ENCODE assay signal across 16 mouse cellular contexts in genomic region chr19:18646397-18646796, GRCm38 (mm10). TPM values are rescaled to one million over a fixed set of nuclear protein-coding genes. Genes with fewer than 3 reads are reported as not detected.
DNase-seq lines count a peak whose midpoint lies in the region; ATAC-seq and TF ChIP-seq lines count a peak whose summit lies in the region.
"Had no signal": no experiment of that assay in that cellular context is flagged by ENCODE, and none has a peak within 500 bp of the region (broad histone marks: within the 10 kb centered on the region; RNA-seq: fewer than 3 reads in every experiment).

No protein-coding gene starts in this region.

- H3K4me3 ChIP-seq in gastrocnemius, adult 2 months = no peak overlapping the region
- H3K4me3 ChIP-seq: embryonic facial prominence, embryonic 12.5 days; forebrain, embryonic 15.5 days; myocyte had no signal

- peak overlapping the region; percentile 92 for H3K27ac ChIP-seq in gastrocnemius, adult 2 months
- H3K27ac ChIP-seq: embryonic facial prominence, embryonic 12.5 days; forebrain, embryonic 15.5 days; hindbrain, embryonic 14.5 days; kidney, postnatal 0 days had no signal

- no peak for TF ChIP-seq CTCF in gastrocnemius, adult 2 months (IDR thresholded peaks at IDR 0.05)

- no peak for DNase-seq in gastrocnemius, adult 2 months
- DNase-seq in gastrocnemius, postnatal 36 days = no peak
- peak; percentile 28 for DNase-seq in thymus, postnatal 14 days
- DNase-seq in thymus, adult 18-20 months = no peak
- DNase-seq in lung, postnatal 10 days = no peak
- no peak for DNase-seq in cerebellum, postnatal 36 days
- DNase-seq in left cerebral cortex, adult 11 months (ENCODE audit: low spot score) = no peak
- DNase-seq: cerebellum, adult 9-10 months; layer of hippocampus, adult 9-11 months; thymus, adult 2 months had no signal

- peak; percentile 64 for ATAC-seq in inflammation-experienced regulatory T-cells, adult 6 months
- ATAC-seq: forebrain, embryonic 15.5 days had no signal

- intact Hi-C loops in gastrocnemius, adult 2 months (cut with DNase I) = no loop called here
- intact Hi-C loops in gastrocnemius, postnatal 36 days (cut with DNase I) = no loop called here

RNA-seq across cellular contexts. Expression of gene Nmrk1, which starts 14.6 kb away (rescaled TPM):
- 1 to 10 TPM; 2.8 to 3.3 TPM for total RNA-seq in gastrocnemius, adult 2 months (2021)
- 1 to 10 TPM; 2.2 to 3.0 TPM for total RNA-seq in gastrocnemius, postnatal 36 days (2021)
- 10 to 100 TPM in 1 of 3 experiments, 1 to 10 TPM in 2; 6.7 to 16.1 (median 8.9) TPM for polyA plus RNA-seq in inflammation-experienced regulatory T-cells, adult 6 months (2017; shearing (Covaris generic))

RNA-seq across cellular contexts. Expression of gene Ostf1, which starts 14.8 kb away (rescaled TPM):
- total RNA-seq in gastrocnemius, adult 2 months (2021) = 10 to 100 TPM; 20.6 to 21.6 TPM
- 10 to 100 TPM; 22.0 to 25.0 TPM for total RNA-seq in gastrocnemius, postnatal 36 days (2021)
- polyA plus RNA-seq in inflammation-experienced regulatory T-cells, adult 6 months (2017; shearing (Covaris generic)) = 100 to 1,000 TPM in 1 of 3 experiments, 10 to 100 TPM in 2; 87.5 to 260 (median 96.7) TPM

RNA-seq across cellular contexts. Expression of gene Carnmt1, which starts 24.2 kb away (rescaled TPM):
- 100 to 1,000 TPM; 130 to 135 TPM for total RNA-seq in gastrocnemius, adult 2 months (2021)
- 100 to 1,000 TPM; 125 to 136 TPM for total RNA-seq in gastrocnemius, postnatal 36 days (2021)
- polyA plus RNA-seq in inflammation-experienced regulatory T-cells, adult 6 months (2017; shearing (Covaris generic)) = 1 to 10 TPM; 3.2 to 5.2 (median 3.8) TPM
